Mouse (Mus musculus) right cerebral cortex, adult 2 months (tissue): ENCODE data around the gene Acsbg1.
A peak's percentile ranks its signal among the peaks of the same experiment; 100 is the strongest.

Experiments used
- DNase-seq, 2 experiments: peaks; one replicate each; pipeline ENCODE4 v3.0.0; 2021 to 2022; ENCODE audit warnings: low spot score in 2 of 2

The Acsbg1 gene

GRCm38 (mm10) chr9:54668455-54668854 is 6.8 kb upstream of the Acsbg1 start:
- DNase-seq = peak; percentile 37 to 47

- DNase-seq = no peak
These were observed 4.4 kb upstream of the Acsbg1 start for GRCm38 (mm10) chr9:54666116-54666515.

GRCm38 (mm10) chr9:54664358-54664757 is 2.7 kb upstream of the Acsbg1 start:
- no peak for DNase-seq

GRCm38 (mm10) chr9:54658773-54659172 is 2.9 kb downstream of the Acsbg1 start:
- no peak for DNase-seq

- no peak for DNase-seq
These were observed 5.3 kb downstream of the Acsbg1 start for GRCm38 (mm10) chr9:54656402-54656801.

- no peak for DNase-seq
These were observed 5.8 kb downstream of the Acsbg1 start for GRCm38 (mm10) chr9:54655846-54656245.

GRCm38 (mm10) chr9:54652778-54653177 is 8.9 kb downstream of the Acsbg1 start:
- DNase-seq = no peak

- DNase-seq = no peak
These were observed 12.3 kb downstream of the Acsbg1 start for GRCm38 (mm10) chr9:54649360-54649759.

GRCm38 (mm10) chr9:54647456-54647855 is 14.2 kb downstream of the Acsbg1 start:
- DNase-seq = no peak

- DNase-seq = no peak
These were observed 15.4 kb downstream of the Acsbg1 start for GRCm38 (mm10) chr9:54646252-54646651.

GRCm38 (mm10) chr9:54645530-54645929 is 16.1 kb downstream of the Acsbg1 start:
- no peak for DNase-seq

- no peak for DNase-seq
These were observed 18.5 kb downstream of the Acsbg1 start for GRCm38 (mm10) chr9:54643179-54643578.

- no peak for DNase-seq
These were observed 19.1 kb downstream of the Acsbg1 start for GRCm38 (mm10) chr9:54642556-54642955.

GRCm38 (mm10) chr9:54642149-54642548 is 19.5 kb downstream of the Acsbg1 start:
- DNase-seq = no peak

GRCm38 (mm10) chr9:54641548-54641947 is 20.1 kb downstream of the Acsbg1 start:
- DNase-seq = no peak

- DNase-seq = no peak
These were observed 22.5 kb downstream of the Acsbg1 start for GRCm38 (mm10) chr9:54639192-54639591.

- no peak for DNase-seq
These were observed 24.0 kb downstream of the Acsbg1 start for GRCm38 (mm10) chr9:54637510-54638314.

GRCm38 (mm10) chr9:54633401-54633800 is 28.3 kb downstream of the Acsbg1 start:
- DNase-seq = no peak

GRCm38 (mm10) chr9:54630905-54631304 is 30.8 kb downstream of the Acsbg1 start:
- DNase-seq = no peak

GRCm38 (mm10) chr9:54629613-54630261 is 31.9 kb downstream of the Acsbg1 start:
- no peak for DNase-seq

GRCm38 (mm10) chr9:54628752-54629151 is 32.9 kb downstream of the Acsbg1 start:
- DNase-seq = peak in 1 of 2 experiments; percentile 33

GRCm38 (mm10) chr9:54627240-54627639 is 34.4 kb downstream of the Acsbg1 start:
- no peak for DNase-seq

GRCm38 (mm10) chr9:54614182-54614850 is 47.4 kb downstream of the Acsbg1 start:
- DNase-seq = peak in 1 of 2 experiments; percentile 38
